Mouse (Mus musculus): Measurements from ENCODE around the gene Slc2a5.

Slc2a5 gene

DNA sequence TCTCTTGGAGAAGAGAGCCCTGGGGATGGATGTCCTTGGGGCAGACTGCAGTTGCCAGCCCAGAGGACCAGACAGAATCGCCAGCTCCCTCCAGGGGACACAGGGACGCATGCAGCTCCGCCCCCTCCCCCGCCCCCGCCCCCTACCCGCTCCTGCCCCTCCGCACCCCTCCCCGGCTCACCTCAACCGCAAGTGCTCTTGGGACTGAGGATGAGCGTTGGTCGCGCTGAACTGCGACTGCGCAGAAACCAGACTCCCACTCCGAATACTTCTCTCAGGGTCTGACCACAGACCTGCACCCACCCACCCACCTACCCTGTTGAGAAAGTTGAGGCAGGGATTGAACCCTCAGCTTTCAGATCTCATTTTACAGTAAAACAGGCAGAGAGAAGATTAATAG is at the start of gene Slc2a5:
Gene Slc2a5, plus strand, starts transcription at position 229 of the 400 bp plus-strand sequence.
- no peak for DNase-seq (ENCODE audit: low spot score)

GRCm38 (mm10) chr4:150070136-150070535 is 48.9 kb upstream of the Slc2a5 start:
- no peak for DNase-seq (ENCODE audit: low spot score)

GRCm38 (mm10) chr4:150072416-150073101 is 46.5 kb upstream of the Slc2a5 start:
- DNase-seq (ENCODE audit: low spot score): no peak

- peak; percentile 55 for DNase-seq (ENCODE audit: low spot score)
These were observed 46.0 kb upstream of the Slc2a5 start for GRCm38 (mm10) chr4:150073102-150073473.

DNA sequence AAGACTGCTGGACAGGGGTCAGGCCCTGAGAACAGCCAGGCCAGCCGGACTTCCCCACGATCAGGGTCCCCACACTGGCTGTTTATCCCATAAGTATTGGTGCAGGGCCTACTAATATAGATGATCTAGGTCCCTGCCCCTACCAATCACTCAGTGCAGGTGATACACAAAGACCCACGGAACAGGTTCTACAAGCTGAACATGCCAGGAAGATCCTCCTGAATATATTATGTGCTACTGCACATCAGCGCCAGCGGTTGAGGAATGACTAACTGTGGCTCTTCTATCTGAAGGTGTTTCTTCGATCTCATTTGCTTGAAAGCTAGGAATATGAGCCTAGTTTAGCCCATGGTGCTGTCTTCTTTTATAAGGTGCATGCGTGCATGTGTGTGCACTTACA is 43.7 kb upstream of the Slc2a5 start:
- DNase-seq (ENCODE audit: low spot score): no peak

DNA sequence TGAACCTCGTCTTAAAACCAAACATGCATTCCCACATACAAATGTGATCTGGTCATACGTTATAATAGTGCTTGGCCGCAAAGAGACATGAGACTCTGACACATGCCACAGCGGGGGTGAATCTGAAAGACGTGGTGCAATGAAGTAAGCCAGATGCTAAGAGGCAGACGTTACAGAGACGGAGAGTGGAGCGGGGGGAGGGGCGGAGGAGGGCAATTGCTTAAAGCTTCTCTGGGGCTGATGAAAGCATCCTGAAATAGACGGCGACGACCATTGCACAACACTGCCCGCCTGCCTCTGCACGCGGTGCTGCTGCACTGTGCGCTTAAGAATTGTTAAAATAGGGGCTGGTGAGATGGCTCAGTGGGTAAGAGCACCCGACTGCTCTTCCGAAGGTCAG is 42.9 kb upstream of the Slc2a5 start:
- DNase-seq (ENCODE audit: low spot score): no peak

GRCm38 (mm10) chr4:150078646-150079045 is 40.4 kb upstream of the Slc2a5 start:
- DNase-seq (ENCODE audit: low spot score): no peak

GRCm38 (mm10) chr4:150079244-150079643 is 39.8 kb upstream of the Slc2a5 start:
- DNase-seq (ENCODE audit: low spot score): no peak

GRCm38 (mm10) chr4:150080330-150080967 is 38.6 kb upstream of the Slc2a5 start:
- DNase-seq (ENCODE audit: low spot score): no peak

DNA sequence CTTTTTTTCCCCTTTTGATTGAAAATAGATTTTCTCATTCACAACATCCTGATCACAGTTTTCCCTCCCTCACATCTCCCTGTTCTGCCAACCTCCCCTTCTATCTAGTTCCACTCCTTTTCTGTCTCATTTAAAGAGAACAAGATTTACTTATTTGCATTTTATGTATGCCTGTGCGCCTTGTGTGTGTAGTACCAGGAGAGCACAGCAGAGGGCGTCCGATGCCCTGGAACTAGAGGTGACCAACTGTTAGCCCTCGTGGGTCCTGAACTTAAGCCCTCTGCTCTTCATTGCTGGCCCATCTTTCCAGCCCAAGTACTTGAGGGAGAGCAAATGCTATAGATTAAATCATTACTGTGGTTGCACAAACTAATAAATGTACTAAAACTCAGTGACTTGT is 33.7 kb upstream of the Slc2a5 start:
- DNase-seq (ENCODE audit: low spot score): no peak

DNA sequence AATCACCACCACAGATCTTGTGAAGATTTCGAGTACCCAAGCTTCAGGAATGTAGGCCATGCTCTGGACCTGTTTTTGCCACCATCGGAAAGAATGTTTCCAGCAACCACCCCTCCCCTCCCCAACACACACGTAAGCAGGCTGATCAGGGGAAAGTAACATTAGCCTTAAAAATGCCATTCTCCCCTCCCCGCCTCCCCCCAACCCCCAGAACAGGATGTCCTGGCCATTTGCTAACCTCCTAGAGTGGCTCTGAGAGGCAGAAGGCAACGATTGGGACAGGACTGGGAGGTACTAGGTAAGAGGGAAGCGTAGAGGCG is 32.3 kb upstream of the Slc2a5 start:
- DNase-seq (ENCODE audit: low spot score): no peak

GRCm38 (mm10) chr4:150087161-150087889 is 31.8 kb upstream of the Slc2a5 start, which contains the start of gene Gpr157:
Gpr157 (plus strand) TSS chr4:150087365.
- peak; percentile 94 for DNase-seq (ENCODE audit: low spot score)

DNA sequence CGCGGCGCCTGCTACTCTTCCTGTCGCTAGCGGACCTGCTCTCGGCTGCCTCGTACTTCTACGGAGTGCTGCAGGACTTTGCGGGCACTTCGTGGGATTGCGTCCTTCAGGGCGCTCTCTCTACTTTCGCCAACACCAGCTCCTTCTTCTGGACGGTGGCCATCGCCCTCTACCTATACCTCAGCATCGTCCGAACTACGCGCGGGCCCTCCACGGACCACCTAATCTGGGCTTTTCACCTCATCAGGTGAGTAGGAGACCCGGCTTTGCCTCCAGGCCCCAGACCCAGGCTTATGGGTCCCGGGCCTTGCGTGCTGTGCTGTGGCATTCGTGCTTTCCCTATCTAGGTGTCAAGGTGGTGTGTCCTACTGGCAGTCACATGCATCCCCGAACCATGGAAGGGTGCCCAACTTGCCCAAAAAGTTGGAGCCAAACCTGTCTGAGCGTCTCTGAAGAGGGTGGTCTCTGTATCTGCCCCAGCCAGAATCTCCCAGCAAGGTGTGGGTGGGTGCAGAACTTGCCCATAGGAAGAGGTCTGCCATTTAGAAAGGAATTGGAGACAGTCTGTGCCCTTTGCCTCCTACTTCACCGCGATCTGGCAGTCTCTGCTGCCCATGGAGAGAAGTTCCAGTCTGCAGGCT is 31.1 kb upstream of the Slc2a5 start:
- no peak for DNase-seq (ENCODE audit: low spot score)

- DNase-seq (ENCODE audit: low spot score): no peak
These were observed 30.0 kb upstream of the Slc2a5 start for GRCm38 (mm10) chr4:150089121-150089520.

DNA sequence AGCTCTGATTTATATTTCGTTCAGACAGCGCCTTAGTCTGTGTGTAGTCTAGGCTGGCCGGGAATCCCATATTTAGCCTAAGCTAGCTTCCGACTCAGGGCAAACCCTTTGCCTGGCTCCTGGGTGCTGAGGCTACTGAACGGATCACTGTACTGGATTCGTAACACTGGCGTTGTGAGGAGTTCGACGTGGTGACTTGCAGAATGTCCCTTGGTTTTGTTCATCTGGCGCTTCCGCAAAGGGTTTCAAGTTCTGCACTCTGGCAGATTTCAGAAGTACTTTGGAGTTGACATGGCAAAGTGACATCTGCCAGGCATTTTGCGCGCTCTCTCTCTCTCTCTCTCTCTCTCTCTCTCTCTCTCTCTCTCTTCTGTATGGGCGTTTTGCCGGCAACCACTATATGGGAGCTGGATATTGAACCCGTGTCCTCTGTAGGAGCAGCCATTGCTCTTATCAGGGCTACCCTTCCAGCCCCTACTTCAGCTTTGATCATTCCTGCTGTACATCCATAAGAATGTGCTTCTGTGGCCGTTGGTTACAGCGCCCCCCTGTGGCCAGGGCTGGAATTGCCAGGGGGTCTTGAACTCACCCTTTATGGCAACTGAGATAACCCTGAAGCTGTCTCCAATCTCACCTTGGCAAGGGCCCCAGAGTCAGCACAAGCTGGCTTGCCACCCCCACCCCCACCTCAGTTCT is 27.0 kb upstream of the Slc2a5 start:
- DNase-seq (ENCODE audit: low spot score): no peak

- DNase-seq (ENCODE audit: low spot score): no peak
These were observed 26.5 kb upstream of the Slc2a5 start for GRCm38 (mm10) chr4:150092583-150092902.

DNA sequence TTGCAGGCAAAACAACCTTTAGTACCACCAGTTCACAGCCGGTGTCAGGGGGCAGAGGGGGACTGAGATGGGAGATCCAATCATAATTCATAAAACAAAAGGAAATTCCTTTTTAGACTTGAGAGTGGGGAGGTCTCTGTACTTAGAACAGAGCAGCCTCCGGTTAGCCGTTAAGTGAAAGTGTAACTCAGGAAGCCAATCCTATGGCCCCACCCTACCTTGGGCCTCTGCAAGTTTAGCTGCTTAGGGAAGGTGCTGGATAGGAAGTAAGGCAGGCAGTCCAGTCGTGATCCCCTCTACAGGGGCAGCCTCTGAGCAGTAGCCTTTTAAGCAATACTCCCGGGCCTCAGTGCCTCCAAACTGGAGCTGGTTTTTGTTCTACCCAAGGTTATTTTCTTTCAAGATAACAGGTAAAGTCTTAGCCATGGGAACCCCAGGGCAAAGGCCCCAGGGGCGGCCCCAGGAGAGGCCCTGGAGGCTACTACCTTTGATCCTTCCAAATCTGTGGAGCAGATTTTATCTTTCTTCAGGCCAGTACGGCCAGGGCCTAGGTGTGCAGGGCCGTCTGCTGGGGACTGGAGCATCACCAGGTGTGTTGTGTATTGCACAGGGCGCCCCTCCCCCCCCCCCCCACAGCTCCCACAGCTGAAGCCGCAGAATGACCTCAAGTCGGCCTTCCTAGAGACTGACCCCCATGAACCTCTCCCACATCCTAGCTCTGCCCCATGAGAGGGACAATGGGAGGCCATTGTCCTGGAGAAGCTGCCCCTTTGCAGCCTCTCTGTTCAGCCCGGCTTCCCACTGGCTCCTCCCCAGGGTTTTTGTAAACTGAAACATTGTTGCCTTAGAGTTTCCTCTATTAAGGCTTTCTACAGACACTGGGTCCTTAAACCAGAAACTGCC is 25.3 kb upstream of the Slc2a5 start:
- no peak for DNase-seq (ENCODE audit: low spot score)

DNA sequence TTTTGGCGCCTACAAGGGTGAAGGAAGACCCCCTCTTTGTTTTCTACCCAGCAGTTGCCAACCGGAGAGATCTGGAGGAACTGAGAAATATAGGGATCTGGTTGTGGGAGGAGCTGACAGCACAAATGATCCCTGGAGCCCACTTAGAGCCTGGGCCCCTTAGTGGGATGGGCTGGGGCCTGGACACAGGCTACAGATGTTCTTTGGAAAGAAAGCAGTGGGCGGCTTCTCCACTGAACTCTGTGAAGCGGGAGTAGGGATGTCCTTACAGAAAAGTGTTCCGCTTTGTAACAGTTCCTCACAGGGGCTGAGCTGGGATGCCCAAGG is 24.7 kb upstream of the Slc2a5 start:
- DNase-seq (ENCODE audit: low spot score): no peak

- no peak for DNase-seq (ENCODE audit: low spot score)
These were observed 22.8 kb upstream of the Slc2a5 start for GRCm38 (mm10) chr4:150096309-150096708.

DNA sequence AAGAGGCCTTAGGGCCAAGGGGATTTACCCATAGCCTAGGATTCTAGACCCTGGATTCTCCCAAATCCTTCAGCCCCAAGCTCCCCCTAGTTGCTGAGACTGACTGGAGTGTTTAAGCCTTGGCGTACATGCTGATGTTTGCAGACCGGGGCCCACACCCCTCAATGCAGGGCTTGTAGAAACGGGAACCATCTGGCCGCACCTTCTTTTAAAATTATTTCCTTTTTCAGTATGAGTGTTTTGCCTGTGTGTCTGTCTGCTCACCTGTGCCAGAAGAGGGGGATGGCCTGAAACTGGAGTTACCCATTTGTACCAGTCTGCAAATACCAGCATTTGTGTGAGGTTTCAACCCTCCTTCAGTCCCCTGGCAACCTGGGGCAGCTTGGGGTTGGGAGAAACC is 21.2 kb upstream of the Slc2a5 start:
- DNase-seq (ENCODE audit: low spot score): no peak

- peak; percentile 65 for DNase-seq (ENCODE audit: low spot score)
These were observed 20.2 kb upstream of the Slc2a5 start for GRCm38 (mm10) chr4:150098880-150099279.

DNA sequence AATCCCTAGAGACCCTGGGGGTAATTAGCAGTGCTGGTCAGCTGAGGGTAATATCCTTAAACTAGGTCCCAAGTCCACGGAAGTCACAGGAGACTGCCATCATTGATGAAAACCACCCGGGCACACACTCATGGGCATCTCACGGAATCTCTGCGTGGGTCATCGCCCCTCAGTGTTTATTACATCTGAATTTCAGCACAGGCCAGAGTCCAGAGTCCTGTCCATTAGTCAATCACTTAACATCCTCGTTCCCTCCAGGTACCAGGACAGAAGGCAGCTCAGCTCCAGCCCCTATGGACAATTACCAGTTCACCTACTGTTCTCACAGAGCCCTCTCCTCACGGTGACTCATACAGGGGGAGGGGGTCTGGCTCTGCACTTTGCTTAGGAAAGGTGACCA is 16.3 kb upstream of the Slc2a5 start:
- DNase-seq (ENCODE audit: low spot score): no peak

Measured in urinary bladder, postnatal 14 days (tissue).